Mouse (Mus musculus): ENCODE data around the gene Nras. TPM values are rescaled to one million over a fixed set of nuclear protein-coding genes. Genes with fewer than 3 reads are reported as not detected.

The Nras gene
- polyA plus RNA-seq, 1 experiment from 2014 or later = 107 TPM

DNA sequence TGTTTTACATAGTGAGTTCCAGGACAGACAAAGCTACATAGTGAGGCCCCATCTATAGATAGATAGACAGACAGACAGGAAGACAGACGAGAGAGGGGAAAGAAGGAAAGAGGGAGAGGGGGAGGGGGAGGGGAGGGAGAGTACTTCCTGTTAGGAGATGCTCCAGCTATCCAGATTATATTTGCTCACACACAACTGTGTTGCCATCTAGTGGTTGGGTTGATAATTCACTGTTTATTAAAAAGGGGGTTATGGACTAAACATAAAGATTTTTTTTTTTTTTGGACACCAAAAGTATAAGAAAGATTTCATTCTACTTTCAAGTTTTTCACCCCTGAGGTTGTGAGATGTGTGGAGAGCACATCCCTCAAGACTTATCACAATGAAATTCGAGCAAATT, 42.6 kb downstream of the Nras start:
- Histone ChIP-seq H3K27ac (no peak overlapping the region), H3K4me2 (replicated peaks) (no peak overlapping the region), H3K36me3 (no peaks in the 10 kb centered on the region), H3K4me3 (no peak overlapping the region), H3K27me3 (no peaks in the 10 kb centered on the region), H3K9me3 (no peaks in the 10 kb centered on the region), H3K9ac (no peak overlapping the region), H3K4me1 (no peaks in the 10 kb centered on the region)
- WGBS = 57% methylated on average over 2 of the region's 2 CpGs
- ATAC-seq (ENCODE audit: insufficient number of reproducible peaks, insufficient read depth, low FRiP score, low TSS enrichment) = no peak

DNA sequence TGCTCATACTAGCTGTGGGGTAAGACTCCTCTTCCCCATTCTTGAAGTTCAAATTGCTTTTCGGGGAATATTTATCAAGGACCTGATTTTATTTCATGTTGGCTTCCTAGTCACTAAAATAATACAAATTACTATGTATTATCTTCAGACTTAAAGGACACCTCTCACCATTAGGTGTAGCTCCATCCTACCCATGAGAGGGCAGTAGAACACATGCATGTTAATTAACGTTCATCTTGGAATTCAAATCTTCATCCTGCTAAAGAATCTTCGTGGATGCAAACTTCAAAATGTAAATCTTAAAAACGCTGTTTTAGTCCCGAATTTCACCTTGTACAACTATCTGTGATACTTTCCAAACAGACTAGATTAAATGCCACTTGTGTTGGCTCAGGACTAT, 43.1 kb downstream of the Nras start:
- no peaks in the 10 kb centered on the region for H3K27me3 ChIP-seq
- no peak for ATAC-seq (ENCODE audit: insufficient number of reproducible peaks, insufficient read depth, low FRiP score, low TSS enrichment)
- H3K9me3 ChIP-seq = no peaks in the 10 kb centered on the region
- H3K9ac ChIP-seq = no peak overlapping the region
- no peaks in the 10 kb centered on the region for H3K36me3 ChIP-seq
- no peak overlapping the region for H3K4me3 ChIP-seq
- H3K4me1 ChIP-seq = no peaks in the 10 kb centered on the region
- H3K27ac ChIP-seq = no peak overlapping the region
- 67% methylated on average over 5 of the region's 5 CpGs for WGBS
- H3K4me2 ChIP-seq (replicated peaks) = no peak overlapping the region

DNA sequence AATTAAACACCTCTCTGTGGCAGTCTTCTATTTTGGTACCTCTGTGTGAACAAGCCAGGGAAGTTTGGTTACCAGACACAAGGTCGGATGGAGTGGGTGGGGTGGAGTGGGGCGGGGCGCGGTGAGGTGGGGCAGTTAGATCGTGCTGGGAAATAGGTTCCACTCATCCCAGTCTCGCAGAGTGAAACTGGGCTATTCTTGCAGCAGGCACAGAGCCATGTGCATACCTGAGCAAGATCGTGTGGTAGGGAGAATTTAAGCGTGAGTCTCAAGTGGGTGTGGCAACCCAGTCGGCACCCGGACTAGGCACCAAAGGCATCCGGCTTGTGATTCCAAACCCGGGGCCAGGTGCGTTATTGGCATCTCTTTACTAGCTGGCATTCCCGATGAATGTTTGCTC, 43.8 kb downstream of the Nras start:
- Histone ChIP-seq H3K27me3 (no peaks in the 10 kb centered on the region), H3K27ac (0 out of 2 replicates have a peak overlapping the region, but pooled peaks have one; percentile 65), H3K4me1 (no peaks in the 10 kb centered on the region), H3K4me2 (replicated peaks) (peak overlapping the region; percentile 85), H3K9ac (peak overlapping the region; percentile 67; the same call in 1 of the 2 replicates), H3K36me3 (no peaks in the 10 kb centered on the region), H3K9me3 (no peaks in the 10 kb centered on the region), H3K4me3 (peak overlapping the region; percentile 71)
- peak; percentile 42; the same call in 1 of the 2 replicates for ATAC-seq (ENCODE audit: insufficient number of reproducible peaks, insufficient read depth, low FRiP score, low TSS enrichment)
- whole genome bisulfite sequencing = 3% methylated on average over 14 of the region's 14 CpGs

DNA sequence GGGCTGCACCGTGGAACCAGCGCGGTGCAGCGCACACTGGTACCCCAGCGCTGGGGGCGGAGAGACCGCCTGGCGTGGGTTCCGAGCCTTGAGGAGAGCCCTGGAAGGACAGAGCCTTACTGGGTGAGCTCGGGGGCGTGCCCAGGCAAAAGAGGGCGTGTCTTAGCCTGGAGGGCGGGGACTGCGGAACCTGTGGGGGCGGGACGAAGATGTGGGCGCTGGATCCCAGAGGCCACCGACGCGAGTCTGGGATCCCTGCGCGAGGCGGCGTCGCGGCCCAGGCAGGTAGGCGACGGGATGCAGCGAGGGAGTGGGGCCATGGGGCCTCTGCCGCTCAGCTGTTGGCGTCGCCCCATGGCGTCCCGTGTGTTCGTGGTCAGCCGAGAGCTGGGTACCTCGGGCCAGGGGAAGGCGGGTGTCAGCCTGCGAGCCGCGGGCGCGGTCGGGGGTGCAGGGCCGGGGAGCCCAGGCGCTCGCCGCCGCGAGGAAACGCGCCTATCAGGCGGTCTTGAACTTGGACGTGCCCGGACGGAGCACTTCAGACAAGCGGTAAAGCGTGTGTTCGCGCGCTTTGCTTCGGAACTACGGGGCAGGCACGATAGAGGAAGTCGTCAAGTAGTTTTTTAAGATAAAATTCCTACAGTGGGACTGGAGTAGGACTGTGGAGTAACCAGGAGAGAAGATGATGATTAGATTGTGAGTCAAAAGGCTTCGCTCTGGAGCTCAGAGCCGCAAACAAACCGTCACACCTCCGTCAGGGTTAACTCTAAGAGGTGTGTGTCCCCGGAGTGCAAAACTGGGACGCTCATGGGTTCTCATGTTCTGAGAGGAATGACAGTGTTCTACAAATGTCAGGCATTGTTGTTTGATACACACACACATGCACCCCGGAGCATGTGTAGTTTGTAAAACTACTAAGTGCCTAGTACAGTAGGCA, 44.6 kb downstream of the Nras start, which contains the start of gene Dennd2c:
TSS of gene Dennd2c (plus strand) at position 151 of the 937 bp plus-strand sequence.
- WGBS = under 1% methylated on average over 71 of the region's 72 CpGs
- peak within 1 kb of the TSS; percentile 65; the same call in 1 of the 2 replicates for H3K27ac ChIP-seq
- peak within 1 kb of the TSS; percentile 67 for H3K9ac ChIP-seq
- H3K4me2 ChIP-seq (replicated peaks) = peak within 1 kb of the TSS; percentile 85
- ATAC-seq (ENCODE audit: insufficient number of reproducible peaks, insufficient read depth, low FRiP score, low TSS enrichment) = peak; percentile 96
- peak within 1 kb of the TSS; percentile 71 for H3K4me3 ChIP-seq
- H3K27me3 ChIP-seq = no peaks in the 10 kb centered on the region
- no peaks in the 10 kb centered on the region for H3K4me1 ChIP-seq
- H3K9me3 ChIP-seq = no peaks in the 10 kb centered on the region
- no peaks in the 10 kb centered on the region for H3K36me3 ChIP-seq

DNA sequence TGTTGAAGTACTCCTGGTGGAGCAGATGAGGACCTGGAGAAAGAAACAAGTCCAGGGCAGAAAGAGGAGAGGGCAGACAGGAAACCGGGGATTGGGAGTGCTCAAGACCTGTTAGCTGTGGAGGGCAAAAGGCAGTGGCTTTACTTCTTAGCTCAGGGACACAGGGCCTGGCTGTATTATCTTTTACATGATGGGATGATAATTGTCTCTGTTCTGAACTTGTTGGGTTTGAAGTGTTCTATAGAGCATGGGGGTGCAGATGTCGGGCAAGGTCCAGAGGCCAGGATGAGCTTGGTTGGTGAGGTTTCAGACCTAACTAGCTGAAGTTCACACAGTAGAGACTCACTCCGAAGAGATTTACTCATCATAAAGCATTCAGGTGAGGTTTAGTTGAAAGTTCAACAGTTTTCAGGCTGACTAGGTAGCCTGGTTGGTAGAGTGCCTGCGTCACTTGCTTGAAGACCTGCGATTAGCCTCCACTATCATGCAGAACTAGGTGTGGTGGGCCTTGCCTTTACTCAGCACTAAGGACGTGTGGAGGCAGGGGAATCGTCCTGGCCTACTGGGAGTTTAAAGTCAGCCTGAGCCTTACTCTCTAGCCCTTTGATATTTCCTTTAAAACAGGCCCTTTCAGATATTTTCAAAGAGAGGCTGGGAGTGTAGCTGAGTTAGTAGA, 49.6 kb downstream of the Nras start:
- no peak overlapping the region for H3K27ac ChIP-seq
- 84% methylated on average over 7 of the region's 7 CpGs for WGBS
- no peaks in the 10 kb centered on the region for H3K36me3 ChIP-seq
- peaks cover 2% of the 10 kb centered on the region; the same call in 1 of the 2 replicates for H3K4me1 ChIP-seq
- no peak overlapping the region for H3K4me3 ChIP-seq
- no peaks in the 10 kb centered on the region for H3K9me3 ChIP-seq
- H3K27me3 ChIP-seq = no peaks in the 10 kb centered on the region
- no peak overlapping the region for H3K9ac ChIP-seq
- H3K4me2 ChIP-seq (replicated peaks) = no peak overlapping the region
- ATAC-seq (ENCODE audit: insufficient number of reproducible peaks, insufficient read depth, low FRiP score, low TSS enrichment) = no peak

DNA sequence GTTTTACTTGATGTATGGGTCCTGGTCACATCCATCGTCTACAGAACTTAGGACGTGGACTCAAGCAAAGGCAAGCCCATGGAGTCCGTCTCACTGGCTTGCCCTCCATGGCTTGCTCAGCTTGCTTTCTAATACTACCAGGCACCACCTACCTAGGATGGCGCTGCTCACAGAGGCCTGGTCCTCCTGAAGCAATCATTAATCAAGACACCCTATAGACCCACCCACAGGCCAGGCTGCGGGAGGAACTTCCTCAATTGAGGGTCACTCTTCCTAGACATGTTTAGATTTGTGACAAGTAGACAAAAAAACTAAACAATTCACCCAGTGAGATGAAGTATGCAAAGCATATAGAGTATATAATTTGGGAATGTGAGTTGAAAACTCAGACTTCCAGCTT, 54.1 kb downstream of the Nras start:
- Histone ChIP-seq H3K4me3 (no peak overlapping the region), H3K27ac (no peak overlapping the region), H3K27me3 (no peaks in the 10 kb centered on the region), H3K9me3 (no peaks in the 10 kb centered on the region), H3K9ac (no peak overlapping the region), H3K36me3 (no peaks in the 10 kb centered on the region), H3K4me2 (replicated peaks) (no peak overlapping the region), H3K4me1 (peaks cover 2% of the 10 kb centered on the region; the same call in 1 of the 2 replicates)
- no peak for ATAC-seq (ENCODE audit: insufficient number of reproducible peaks, insufficient read depth, low FRiP score, low TSS enrichment)
- WGBS = 85% methylated on average over 5 of the region's 5 CpGs

Other genes starting within 250 kb of the Nras start
- not detected in 2 replicates for gene Sycp1, start 122.2 kb upstream of the Nras start, polyA plus RNA-seq (2016; fragmentation: Nextera tagmentation; extraction: Ambion mirVana)
- gene Nr1h5, start 94.2 kb upstream of the Nras start, polyA plus RNA-seq (2016; fragmentation: Nextera tagmentation; extraction: Ambion mirVana) = 0.14 TPM in 1 of 2 replicates, not detected in the other
- 53.3 and 58.7 TPM in 2 replicates for gene Sike1, start 62.6 kb upstream of the Nras start, polyA plus RNA-seq (2016; fragmentation: Nextera tagmentation; extraction: Ambion mirVana)
- gene Csde1, start 37.9 kb upstream of the Nras start, polyA plus RNA-seq (2016; fragmentation: Nextera tagmentation; extraction: Ambion mirVana) = 422 and 461 TPM in 2 replicates
- gene Ampd1, start 15.7 kb downstream of the Nras start, polyA plus RNA-seq (2016; fragmentation: Nextera tagmentation; extraction: Ambion mirVana) = 0.36 and 0.65 TPM in 2 replicates
- gene Dennd2c, start 44.3 kb downstream of the Nras start, polyA plus RNA-seq (2016; fragmentation: Nextera tagmentation; extraction: Ambion mirVana) = 7.4 and 8.4 TPM in 2 replicates
- 247 TPM in 2 replicates for gene Bcas2, start 113.4 kb downstream of the Nras start, polyA plus RNA-seq (2016; fragmentation: Nextera tagmentation; extraction: Ambion mirVana)
- 43.3 and 44.9 TPM in 2 replicates for gene Trim33, start 221.0 kb downstream of the Nras start, polyA plus RNA-seq (2016; fragmentation: Nextera tagmentation; extraction: Ambion mirVana)